Mouse (Mus musculus) cortical plate, adult 2 months (tissue): ENCODE measurements around the gene Ccdc127.

Experiments
- CTCF ChIP-seq: fragments of 200-500 bp; IDR thresholded peaks from 2 replicates; pipeline ENCODE4 v1.5.1; 2011; ENCODE audit warnings: mild to moderate bottlenecking, control low read depth, low read length; ENCODE audit not compliant: insufficient read depth; ENCODE audit errors: extremely low read depth
- POLR2A ChIP-seq: fragments of 200-500 bp; IDR thresholded peaks from 2 replicates; pipeline ENCODE4 v1.6.1; 2011; ENCODE audit warnings: mild to moderate bottlenecking, low read length, control low read depth; ENCODE audit not compliant: insufficient read depth; ENCODE audit errors: extremely low read depth

DNA sequence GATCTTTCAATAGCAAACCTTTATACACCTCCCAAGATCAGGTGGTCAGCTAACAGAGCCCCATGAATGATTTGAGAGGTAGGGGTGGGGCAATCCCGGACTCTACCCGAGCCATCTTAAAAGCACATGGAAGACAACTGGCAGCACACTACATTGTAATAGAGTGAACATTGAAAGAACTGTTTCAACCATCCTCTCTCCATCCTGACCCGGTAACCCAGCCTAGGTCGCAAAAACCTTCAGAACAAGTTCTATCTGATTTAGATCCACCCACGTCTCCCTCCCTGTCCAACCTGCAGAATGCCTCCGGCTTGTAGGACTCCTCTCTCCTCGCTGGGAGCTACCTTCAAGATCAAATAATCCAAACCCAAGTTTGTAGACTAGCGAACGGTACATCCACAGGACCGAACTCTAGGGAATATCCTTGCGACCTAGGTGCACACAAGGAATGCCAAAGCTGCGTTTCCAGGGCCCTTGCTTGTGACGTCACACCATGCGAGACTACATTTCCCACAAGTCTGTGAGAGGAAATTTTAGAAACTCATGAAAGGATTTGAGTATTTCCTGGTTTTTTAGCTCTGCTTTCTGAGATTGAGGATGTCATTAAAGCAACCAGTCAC lies 40.4 kb downstream of the Ccdc127 start, which contains the start of gene Zfp72:
- TF ChIP-seq CTCF, result no peak
- TF ChIP-seq POLR2A, result peak; percentile 68
